ENCODE assay signal across 8 mouse cellular contexts in the genomic region with DNA sequence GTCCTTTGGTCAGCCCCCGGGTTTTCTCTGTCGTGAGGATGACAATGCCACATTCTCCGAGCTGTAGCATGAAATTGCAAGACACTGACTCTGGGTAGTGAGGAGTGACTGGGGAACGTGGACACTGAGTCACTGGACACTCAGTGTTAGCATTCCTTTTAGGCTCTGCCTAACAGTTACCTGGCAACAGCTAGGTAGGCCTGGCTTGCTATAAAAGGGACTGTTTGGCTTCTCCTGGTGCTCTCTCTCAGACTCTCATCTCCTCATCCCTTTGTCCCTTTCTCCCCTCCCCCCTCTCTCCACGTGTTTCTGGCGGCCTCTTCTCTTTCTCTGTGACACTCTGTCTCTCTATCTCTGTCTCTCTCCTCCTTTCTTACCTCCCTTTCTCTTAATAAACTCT. TPM values are rescaled to one million over a fixed set of nuclear protein-coding genes. Genes with fewer than 3 reads are reported as not detected.
A peak's percentile ranks its signal among the peaks of the same experiment; 100 is the strongest.
DNase-seq lines count a peak whose midpoint lies in the region; ATAC-seq lines count a peak whose summit lies in the region.

No protein-coding gene starts in this region.

- H3K36me3 ChIP-seq in kidney, embryonic 14.5 days (ENCODE audit: control insufficient read depth, insufficient read depth, low read length): no peaks in the 10 kb centered on the region
- H3K36me3 ChIP-seq in embryonic facial prominence, embryonic 10.5 days (replicated peaks): no peaks in the 10 kb centered on the region
- no peaks in the 10 kb centered on the region for H3K36me3 ChIP-seq in hindbrain, embryonic 15.5 days
- H3K36me3 ChIP-seq in midbrain, embryonic 15.5 days (replicated peaks): no peaks in the 10 kb centered on the region

- H3K27me3 ChIP-seq in kidney, embryonic 14.5 days (ENCODE audit: control insufficient read depth, insufficient read depth, low read length): 0 out of 2 replicates have a peak, but pooled peaks cover 10% of the 10 kb centered on the region
- peaks cover 60% of the 10 kb centered on the region for H3K27me3 ChIP-seq in embryonic facial prominence, embryonic 10.5 days (replicated peaks; ENCODE audit: low read depth, poor library complexity, severe bottlenecking)
- H3K27me3 ChIP-seq in hindbrain, embryonic 15.5 days: 0 out of 2 replicates have a peak, but pooled peaks cover 2% of the 10 kb centered on the region
- 0 out of 2 replicates have a peak, but pooled peaks cover 3% of the 10 kb centered on the region for H3K27me3 ChIP-seq in midbrain, embryonic 15.5 days (replicated peaks)

- DNase-seq in kidney, postnatal 25 days: no peak
- DNase-seq in embryonic facial prominence, embryonic 10.5 days (ENCODE audit: low spot score): no peak
- DNase-seq in testis, postnatal 14 days (ENCODE audit: low spot score): no peak
- no peak for DNase-seq in layer of hippocampus, postnatal 10 days (ENCODE audit: low spot score in 2 of 2)
- no peak for DNase-seq in spleen, adult 18-20 months

- peak overlapping the region; percentile 71 for H3K4me2 ChIP-seq in kidney, embryonic 14.5 days (replicated peaks; ENCODE audit: low read depth, low read length)
- peak overlapping the region; percentile 77 for H3K4me2 ChIP-seq in hindbrain, embryonic 15.5 days
- H3K4me2 ChIP-seq in midbrain, embryonic 15.5 days: peak overlapping the region; percentile 74

- WGBS in kidney, embryonic 14.5 days: 6% methylated on average over 6 of the region's 6 CpGs
- 11% methylated on average over 6 of the region's 6 CpGs for WGBS in embryonic facial prominence, embryonic 10.5 days
- WGBS in hindbrain, embryonic 15.5 days: 4% methylated on average over 6 of the region's 6 CpGs
- WGBS in midbrain, embryonic 15.5 days: 3% methylated on average over 6 of the region's 6 CpGs

- peak; percentile 29; the same call in 1 of the 2 replicates for ATAC-seq in kidney, embryonic 14.5 days (ENCODE audit: low FRiP score, low TSS enrichment)
- ATAC-seq in hindbrain, embryonic 15.5 days (ENCODE audit: low FRiP score, low read depth): peak; percentile 31
- ATAC-seq in midbrain, embryonic 15.5 days (replicated peaks): peak; percentile 71

- H3K4me3 ChIP-seq in kidney, embryonic 14.5 days (ENCODE audit: low read length): peak overlapping the region; percentile 37; the same call in 1 of the 2 replicates
- H3K4me3 ChIP-seq in embryonic facial prominence, embryonic 10.5 days: peak overlapping the region; percentile 59
- H3K4me3 ChIP-seq in hindbrain, embryonic 15.5 days: peak overlapping the region; percentile 45
- H3K4me3 ChIP-seq in midbrain, embryonic 15.5 days: peak overlapping the region; percentile 47

- peak overlapping the region; percentile 50 for H3K9ac ChIP-seq in kidney, embryonic 14.5 days (ENCODE audit: low read depth, low read length)
- H3K9ac ChIP-seq in hindbrain, embryonic 15.5 days: peak overlapping the region; percentile 54
- H3K9ac ChIP-seq in midbrain, embryonic 15.5 days: peak overlapping the region; percentile 57

- H3K9me3 ChIP-seq in kidney, embryonic 14.5 days (ENCODE audit: control insufficient read depth, low read length): no peaks in the 10 kb centered on the region
- no peaks in the 10 kb centered on the region for H3K9me3 ChIP-seq in embryonic facial prominence, embryonic 10.5 days
- H3K9me3 ChIP-seq in hindbrain, embryonic 15.5 days: no peaks in the 10 kb centered on the region
- H3K9me3 ChIP-seq in midbrain, embryonic 15.5 days: no peaks in the 10 kb centered on the region

- no peak overlapping the region for H3K27ac ChIP-seq in kidney, embryonic 14.5 days (ENCODE audit: low read depth, low read length)
- peak overlapping the region; percentile 82 for H3K27ac ChIP-seq in embryonic facial prominence, embryonic 10.5 days (replicated peaks)
- peak overlapping the region; percentile 86 for H3K27ac ChIP-seq in hindbrain, embryonic 15.5 days (replicated peaks)
- H3K27ac ChIP-seq in midbrain, embryonic 15.5 days: peak overlapping the region; percentile 88

- peaks cover 23% of the 10 kb centered on the region for H3K4me1 ChIP-seq in kidney, embryonic 14.5 days (ENCODE audit: control insufficient read depth, insufficient read depth, low read length)
- H3K4me1 ChIP-seq in embryonic facial prominence, embryonic 10.5 days: peaks cover 35% of the 10 kb centered on the region
- H3K4me1 ChIP-seq in hindbrain, embryonic 15.5 days (replicated peaks): peaks cover 24% of the 10 kb centered on the region
- H3K4me1 ChIP-seq in midbrain, embryonic 15.5 days: peaks cover 25% of the 10 kb centered on the region

RNA-seq across cellular contexts. Expression of a gene that starts 3.8 kb away (rescaled TPM):
- polyA plus RNA-seq in kidney, embryonic 14.5 days (2014; fragmentation: Nextera tagmentation; extraction: Ambion mirVana): 1.5 and 2.4 TPM in 2 replicates
- polyA plus RNA-seq in embryonic facial prominence, embryonic 10.5 days (2016; fragmentation: Nextera tagmentation; extraction: Ambion mirVana): 5.4 and 23.9 TPM in 2 replicates
- 0.36 and 0.69 TPM in 2 replicates for polyA plus RNA-seq in hindbrain, embryonic 15.5 days (2015; fragmentation: Nextera tagmentation; extraction: Ambion mirVana)
- polyA plus RNA-seq in midbrain, embryonic 15.5 days (2015; fragmentation: Nextera tagmentation; extraction: Ambion mirVana): 1.6 TPM in 1 of 2 replicates, not detected in the other
- total RNA-seq in layer of hippocampus, postnatal 10 days (2021): not detected

RNA-seq across cellular contexts. Expression of a gene that starts 24.3 kb away (rescaled TPM):
- polyA plus RNA-seq in kidney, embryonic 14.5 days (2014; fragmentation: Nextera tagmentation; extraction: Ambion mirVana): 116 and 128 TPM in 2 replicates
- polyA plus RNA-seq in embryonic facial prominence, embryonic 10.5 days (2016; fragmentation: Nextera tagmentation; extraction: Ambion mirVana): 155 and 161 TPM in 2 replicates
- polyA plus RNA-seq in hindbrain, embryonic 15.5 days (2015; fragmentation: Nextera tagmentation; extraction: Ambion mirVana): 63.9 and 67.3 TPM in 2 replicates
- polyA plus RNA-seq in midbrain, embryonic 15.5 days (2015; fragmentation: Nextera tagmentation; extraction: Ambion mirVana): 51.0 and 59.6 TPM in 2 replicates
- total RNA-seq in layer of hippocampus, postnatal 10 days (2021): 10 to 100 TPM; 21.5 to 32.3 TPM

RNA-seq across cellular contexts. Expression of a gene that starts 40.6 kb away (rescaled TPM):
- 16.7 and 30.7 TPM in 2 replicates for polyA plus RNA-seq in kidney, embryonic 14.5 days (2014; fragmentation: Nextera tagmentation; extraction: Ambion mirVana)
- polyA plus RNA-seq in embryonic facial prominence, embryonic 10.5 days (2016; fragmentation: Nextera tagmentation; extraction: Ambion mirVana): 9.0 TPM in 2 replicates
- 27.1 and 27.4 TPM in 2 replicates for polyA plus RNA-seq in hindbrain, embryonic 15.5 days (2015; fragmentation: Nextera tagmentation; extraction: Ambion mirVana)
- 21.9 and 27.7 TPM in 2 replicates for polyA plus RNA-seq in midbrain, embryonic 15.5 days (2015; fragmentation: Nextera tagmentation; extraction: Ambion mirVana)
- total RNA-seq in layer of hippocampus, postnatal 10 days (2021): 10 to 100 TPM; 13.0 to 16.0 TPM

RNA-seq across cellular contexts. Expression of a gene that starts 47.5 kb away (rescaled TPM):
- 1.5 and 2.0 TPM in 2 replicates for polyA plus RNA-seq in kidney, embryonic 14.5 days (2014; fragmentation: Nextera tagmentation; extraction: Ambion mirVana)
- polyA plus RNA-seq in embryonic facial prominence, embryonic 10.5 days (2016; fragmentation: Nextera tagmentation; extraction: Ambion mirVana): 1.9 and 2.8 TPM in 2 replicates
- 5.7 and 5.8 TPM in 2 replicates for polyA plus RNA-seq in hindbrain, embryonic 15.5 days (2015; fragmentation: Nextera tagmentation; extraction: Ambion mirVana)
- polyA plus RNA-seq in midbrain, embryonic 15.5 days (2015; fragmentation: Nextera tagmentation; extraction: Ambion mirVana): 10.0 and 11.2 TPM in 2 replicates
- total RNA-seq in layer of hippocampus, postnatal 10 days (2021): 1 to 10 TPM; 3.5 to 3.9 TPM

RNA-seq across cellular contexts. Expression of a gene that starts 53.1 kb away (rescaled TPM):
- 23.1 and 34.4 TPM in 2 replicates for polyA plus RNA-seq in kidney, embryonic 14.5 days (2014; fragmentation: Nextera tagmentation; extraction: Ambion mirVana)
- polyA plus RNA-seq in embryonic facial prominence, embryonic 10.5 days (2016; fragmentation: Nextera tagmentation; extraction: Ambion mirVana): 56.0 and 56.8 TPM in 2 replicates
- 89.5 and 93.7 TPM in 2 replicates for polyA plus RNA-seq in hindbrain, embryonic 15.5 days (2015; fragmentation: Nextera tagmentation; extraction: Ambion mirVana)
- polyA plus RNA-seq in midbrain, embryonic 15.5 days (2015; fragmentation: Nextera tagmentation; extraction: Ambion mirVana): 96.8 and 104 TPM in 2 replicates
- 100 to 1,000 TPM; 108 TPM for total RNA-seq in layer of hippocampus, postnatal 10 days (2021)
